Mouse (Mus musculus): ENCODE results near the gene Wdr5. TPM values are rescaled to one million over a fixed set of nuclear protein-coding genes. Genes with fewer than 3 reads are reported as not detected.
A peak's percentile ranks its signal among the peaks of the same experiment; 100 is the strongest.

Wdr5 gene
- polyA plus RNA-seq, 2 experiments, result 51.6 to 66.0 TPM

- H3K36me3 ChIP-seq (ENCODE audit: control insufficient read depth, insufficient read depth, low read length), result peaks cover 26% of the 10 kb centered on the region
- ATAC-seq (ENCODE audit: low FRiP score, low read depth) (no peak), DNase-seq (ENCODE audit: low spot score) (no peak)
- no peaks in the 10 kb centered on the region for H3K27me3 ChIP-seq (ENCODE audit: control insufficient read depth, insufficient read depth, low read length)
- H3K4me1 ChIP-seq (ENCODE audit: control insufficient read depth, insufficient read depth, low read length), result peaks cover 24% of the 10 kb centered on the region
- H3K27ac ChIP-seq (replicated peaks; ENCODE audit: low read depth, low read length), result no peak overlapping the region
- H3K4me3 ChIP-seq (replicated peaks; ENCODE audit: low read length), result peak overlapping the region; percentile 95
- WGBS, result 59% methylated on average over 7 of the region's 7 CpGs
- H3K4me2 ChIP-seq (replicated peaks; ENCODE audit: low read depth, low read length, severe bottlenecking), result peak overlapping the region; percentile 90
- H3K9ac ChIP-seq (ENCODE audit: low read depth, low read length, severe bottlenecking), result no peak overlapping the region
- no peaks in the 10 kb centered on the region for H3K9me3 ChIP-seq (ENCODE audit: control insufficient read depth, low read length)
- no peak for TF ChIP-seq POLR2A (IDR thresholded peaks at IDR 0.05; ENCODE audit: borderline replicate concordance, extremely low read depth, insufficient read depth, insufficient read length)
Measured at GRCm38 (mm10) chr2:27473061-27473765, 41.7 kb upstream of the Wdr5 start.

- TF ChIP-seq POLR2A (IDR thresholded peaks at IDR 0.05; ENCODE audit: borderline replicate concordance, extremely low read depth, insufficient read depth, insufficient read length), result no peak
- DNase-seq (ENCODE audit: low spot score) (no peak), ATAC-seq (ENCODE audit: low FRiP score, low read depth) (no peak)
- peaks cover 24% of the 10 kb centered on the region for H3K4me1 ChIP-seq (ENCODE audit: control insufficient read depth, insufficient read depth, low read length)
- peak overlapping the region; percentile 26; the same call in 1 of the 2 replicates for H3K27ac ChIP-seq (replicated peaks; ENCODE audit: low read depth, low read length)
- H3K36me3 ChIP-seq (ENCODE audit: control insufficient read depth, insufficient read depth, low read length), result peaks cover 26% of the 10 kb centered on the region
- WGBS, result 8% methylated on average over 4 of the region's 4 CpGs
- H3K4me3 ChIP-seq (replicated peaks; ENCODE audit: low read length), result peak overlapping the region; percentile 95
- H3K4me2 ChIP-seq (replicated peaks; ENCODE audit: low read depth, low read length, severe bottlenecking), result peak overlapping the region; percentile 90
- peak overlapping the region; percentile 94 for H3K9ac ChIP-seq (ENCODE audit: low read depth, low read length, severe bottlenecking)
- no peaks in the 10 kb centered on the region for H3K9me3 ChIP-seq (ENCODE audit: control insufficient read depth, low read length)
- no peaks in the 10 kb centered on the region for H3K27me3 ChIP-seq (ENCODE audit: control insufficient read depth, insufficient read depth, low read length)
Measured at GRCm38 (mm10) chr2:27473911-27474310, 41.0 kb upstream of the Wdr5 start.

- 2% methylated on average over 38 of the region's 84 CpGs for WGBS
- peaks cover 22% of the 10 kb centered on the region for H3K36me3 ChIP-seq (ENCODE audit: control insufficient read depth, insufficient read depth, low read length)
- H3K27ac ChIP-seq (replicated peaks; ENCODE audit: low read depth, low read length), result peak overlapping the region; percentile 94
- peak overlapping the region; percentile 95 for H3K4me3 ChIP-seq (replicated peaks; ENCODE audit: low read length)
- ATAC-seq (ENCODE audit: low FRiP score, low read depth) (peak; percentile 28), DNase-seq (ENCODE audit: low spot score) (peak; percentile 16)
- TF ChIP-seq POLR2A (IDR thresholded peaks at IDR 0.05; ENCODE audit: borderline replicate concordance, extremely low read depth, insufficient read depth, insufficient read length), result no peak
- H3K9ac ChIP-seq (ENCODE audit: low read depth, low read length, severe bottlenecking), result peak overlapping the region; percentile 94
- no peaks in the 10 kb centered on the region for H3K27me3 ChIP-seq (ENCODE audit: control insufficient read depth, insufficient read depth, low read length)
- no peaks in the 10 kb centered on the region for H3K9me3 ChIP-seq (ENCODE audit: control insufficient read depth, low read length)
- H3K4me1 ChIP-seq (ENCODE audit: control insufficient read depth, insufficient read depth, low read length), result peaks cover 24% of the 10 kb centered on the region
- H3K4me2 ChIP-seq (replicated peaks; ENCODE audit: low read depth, low read length, severe bottlenecking), result peak overlapping the region; percentile 90
Measured at GRCm38 (mm10) chr2:27474621-27475484, 40.1 kb upstream of the Wdr5 start.

GRCm38 (mm10) chr2:27475495-27476302, 39.3 kb upstream of the Wdr5 start:
- peak; percentile 97 for ATAC-seq (ENCODE audit: low FRiP score, low read depth)
- H3K9me3 ChIP-seq (ENCODE audit: control insufficient read depth, low read length), result no peaks in the 10 kb centered on the region
- peak; percentile 93; the same call in 1 of the 2 replicates for TF ChIP-seq POLR2A (IDR thresholded peaks at IDR 0.05; ENCODE audit: borderline replicate concordance, extremely low read depth, insufficient read depth, insufficient read length)

More at GRCm38 (mm10) chr2:27475495-27476302, 39.3 kb upstream of the Wdr5 start:
- H3K36me3 ChIP-seq (ENCODE audit: control insufficient read depth, insufficient read depth, low read length), result peaks cover 21% of the 10 kb centered on the region
- peak overlapping the region; percentile 94 for H3K27ac ChIP-seq (replicated peaks; ENCODE audit: low read depth, low read length)
- peaks cover 24% of the 10 kb centered on the region for H3K4me1 ChIP-seq (ENCODE audit: control insufficient read depth, insufficient read depth, low read length)
- peak; percentile 95 for DNase-seq (ENCODE audit: low spot score)
- peak overlapping the region; percentile 95 for H3K4me3 ChIP-seq (replicated peaks; ENCODE audit: low read length)
- H3K4me2 ChIP-seq (replicated peaks; ENCODE audit: low read depth, low read length, severe bottlenecking), result peak overlapping the region; percentile 90
- peak overlapping the region; percentile 94 for H3K9ac ChIP-seq (ENCODE audit: low read depth, low read length, severe bottlenecking)
- H3K27me3 ChIP-seq (ENCODE audit: control insufficient read depth, insufficient read depth, low read length), result no peaks in the 10 kb centered on the region
- under 1% methylated on average over 61 of the region's 96 CpGs for WGBS
